Mouse (Mus musculus): ENCODE measurements around the gene Gm19345. TPM values are rescaled to one million over a fixed set of nuclear protein-coding genes. Genes with fewer than 3 reads are reported as not detected.

Gm19345 gene
- total RNA-seq, 2 experiments from 2014 or later, result 1.7 to 2.2 TPM

GRCm38 (mm10) chr7:19818875-19819274 is 32.9 kb upstream of the Gm19345 start:
- intact Hi-C loops (cut with DNase I), result no loop called here
- no peak for TF ChIP-seq CTCF (IDR thresholded peaks at IDR 0.05)
- no peak overlapping the region for H3K27ac ChIP-seq

GRCm38 (mm10) chr7:19820347-19821048 is 31.3 kb upstream of the Gm19345 start:
- Histone ChIP-seq H3K27ac (no peak overlapping the region), H3K4me3 (no peak overlapping the region)
- no peak; the same call in none of the 2 replicates for TF ChIP-seq CTCF (IDR thresholded peaks at IDR 0.05)
- intact Hi-C loops (cut with DNase I), result no loop called here
- DNase-seq (ENCODE audit: extremely low spot score in 1 of 2, low spot score in 2 of 2), result no peak

More at GRCm38 (mm10) chr7:19818875-19819274, 32.9 kb upstream of the Gm19345 start:
- DNase-seq (ENCODE audit: extremely low spot score in 1 of 2, low spot score in 2 of 2), result no peak
- no peak overlapping the region for H3K4me3 ChIP-seq

GRCm38 (mm10) chr7:19821633-19822032 is 30.2 kb upstream of the Gm19345 start:
- DNase-seq (ENCODE audit: extremely low spot score in 1 of 2, low spot score in 2 of 2), result no peak
- Histone ChIP-seq H3K27ac (no peak overlapping the region), H3K4me3 (no peak overlapping the region)
- TF ChIP-seq CTCF (IDR thresholded peaks at IDR 0.05), result no peak
- intact Hi-C loops (cut with DNase I), result no loop called here

- Histone ChIP-seq H3K27ac (no peak overlapping the region), H3K4me3 (peak overlapping the region; percentile 22)
- TF ChIP-seq CTCF (IDR thresholded peaks at IDR 0.05), result no peak
- DNase-seq (ENCODE audit: extremely low spot score in 1 of 2, low spot score in 2 of 2), result no peak
- intact Hi-C loops (cut with DNase I), result no loop called here
Observed at GRCm38 (mm10) chr7:19822193-19822592, 29.6 kb upstream of the Gm19345 start.

GRCm38 (mm10) chr7:19822604-19823058 is 29.2 kb upstream of the Gm19345 start, which contains the start of gene Bcl3:
Gene Bcl3, minus strand, starts transcription at chr7:19822770.
- intact Hi-C loops (cut with DNase I), result no loop called here

GRCm38 (mm10) chr7:19823256-19824181 is 28.3 kb upstream of the Gm19345 start:
- no peak for TF ChIP-seq CTCF (IDR thresholded peaks at IDR 0.05)

More at GRCm38 (mm10) chr7:19822604-19823058, 29.2 kb upstream of the Gm19345 start, which contains the start of gene Bcl3:
- Histone ChIP-seq H3K27ac (no peak within 1 kb of the TSS), H3K4me3 (peak within 1 kb of the TSS; percentile 22)
- TF ChIP-seq CTCF (IDR thresholded peaks at IDR 0.05), result no peak
- no peak for DNase-seq (ENCODE audit: extremely low spot score in 1 of 2, low spot score in 2 of 2)

GRCm38 (mm10) chr7:19824182-19824973 is 27.4 kb upstream of the Gm19345 start:
- DNase-seq (ENCODE audit: extremely low spot score in 1 of 2, low spot score in 2 of 2), result peak in 1 of 2 experiments; percentile 38
- intact Hi-C loops (cut with DNase I), result no loop called here
- H3K27ac ChIP-seq, result peak overlapping the region; percentile 22; the same call in 1 of the 2 replicates
- H3K4me3 ChIP-seq, result no peak overlapping the region
- no peak for TF ChIP-seq CTCF (IDR thresholded peaks at IDR 0.05)

More at GRCm38 (mm10) chr7:19823256-19824181, 28.3 kb upstream of the Gm19345 start:
- intact Hi-C loops (cut with DNase I), result no loop called here
- H3K27ac ChIP-seq, result peak overlapping the region; percentile 22; the same call in 1 of the 2 replicates
- H3K4me3 ChIP-seq, result no peak overlapping the region
- no peak for DNase-seq (ENCODE audit: extremely low spot score in 1 of 2, low spot score in 2 of 2)

GRCm38 (mm10) chr7:19826756-19827155 is 25.0 kb upstream of the Gm19345 start:
- Histone ChIP-seq H3K27ac (no peak overlapping the region), H3K4me3 (no peak overlapping the region)
- intact Hi-C loops (cut with DNase I), result no loop called here
- no peak for DNase-seq (ENCODE audit: extremely low spot score in 1 of 2, low spot score in 2 of 2)
- no peak for TF ChIP-seq CTCF (IDR thresholded peaks at IDR 0.05)

GRCm38 (mm10) chr7:19829694-19830093 is 22.1 kb upstream of the Gm19345 start:
- DNase-seq (ENCODE audit: extremely low spot score in 1 of 2, low spot score in 2 of 2), result no peak
- TF ChIP-seq CTCF (IDR thresholded peaks at IDR 0.05), result no peak
- intact Hi-C loops (cut with DNase I), result no loop called here
- no peak overlapping the region for H3K27ac ChIP-seq
- H3K4me3 ChIP-seq, result no peak overlapping the region

- no peak overlapping the region for H3K27ac ChIP-seq
- no peak for TF ChIP-seq CTCF (IDR thresholded peaks at IDR 0.05)
- no peak overlapping the region for H3K4me3 ChIP-seq
- DNase-seq (ENCODE audit: extremely low spot score in 1 of 2, low spot score in 2 of 2), result peak in 1 of 2 experiments; percentile 25
- intact Hi-C loops (cut with DNase I), result no loop called here
Observed at GRCm38 (mm10) chr7:19830682-19831156, 21.1 kb upstream of the Gm19345 start.

GRCm38 (mm10) chr7:19831837-19832236 is 20.0 kb upstream of the Gm19345 start:
- DNase-seq (ENCODE audit: extremely low spot score in 1 of 2, low spot score in 2 of 2), result no peak
- intact Hi-C loops (cut with DNase I), result no loop called here
- Histone ChIP-seq H3K27ac (no peak overlapping the region), H3K4me3 (no peak overlapping the region)
- TF ChIP-seq CTCF (IDR thresholded peaks at IDR 0.05), result no peak
